In genomic region chr4:53218752-53219151, GRCm38 (mm10) we compare ENCODE assay signal across 9 mouse cellular contexts. TPM values are rescaled to one million over a fixed set of nuclear protein-coding genes. Genes with fewer than 3 reads are reported as not detected.
A peak's percentile ranks its signal among the peaks of the same experiment; 100 is the strongest.
DNase-seq lines count a peak whose midpoint lies in the region; ATAC-seq and TF ChIP-seq lines count a peak whose summit lies in the region.
"Had no signal": no experiment of that assay in that cellular context is flagged by ENCODE, and none has a peak within 500 bp of the region (broad histone marks: within the 10 kb centered on the region; RNA-seq: fewer than 3 reads in every experiment).

No protein-coding gene starts in this region.

- peak overlapping the region; percentile 69 for H3K27ac ChIP-seq in heart, adult 2 months
- peak overlapping the region; percentile 90 for H3K27ac ChIP-seq in heart, embryonic 13.5 days (replicated peaks)
- H3K27ac ChIP-seq in intestine, embryonic 15.5 days: no peak overlapping the region
- no peak overlapping the region for H3K27ac ChIP-seq in liver, embryonic 12.5 days

- peak overlapping the region; percentile 92 for H3K4me2 ChIP-seq in heart, embryonic 13.5 days
- no peak overlapping the region for H3K4me2 ChIP-seq in intestine, embryonic 15.5 days (replicated peaks)
- no peak overlapping the region for H3K4me2 ChIP-seq in liver, embryonic 12.5 days

- no peak for TF ChIP-seq CTCF in heart, adult 2 months (IDR thresholded peaks at IDR 0.05)

- peak in 1 of 2 experiments; percentile 40 for DNase-seq in heart, adult 2 months
- no peak for DNase-seq in heart, adult 8-10 months (ENCODE audit: low spot score)
- DNase-seq in cerebellum, postnatal 25 days: peak; percentile 11 to 30
- DNase-seq in left cerebral cortex, postnatal 4 days: peak; percentile 38
- peak; percentile 28 to 39 for DNase-seq in right cerebral cortex, postnatal 36 days (ENCODE audit: low spot score in 2 of 2)

- TF ChIP-seq EP300 in heart, adult 2 months (IDR thresholded peaks at IDR 0.05; ENCODE audit: insufficient read depth, low read depth, low read length): no peak

- WGBS in heart, adult 2 months: 10% methylated on average over 7 of the region's 7 CpGs
- 24% methylated on average over 7 of the region's 7 CpGs for WGBS in heart, embryonic 13.5 days
- WGBS in intestine, embryonic 15.5 days: 40% methylated on average over 7 of the region's 7 CpGs
- 52% methylated on average over 7 of the region's 7 CpGs for WGBS in liver, embryonic 12.5 days (ENCODE audit: insufficient replicate concordance)

- H3K9me3 ChIP-seq in heart, embryonic 13.5 days: no peaks in the 10 kb centered on the region
- no peaks in the 10 kb centered on the region for H3K9me3 ChIP-seq in intestine, embryonic 15.5 days
- no peaks in the 10 kb centered on the region for H3K9me3 ChIP-seq in liver, embryonic 12.5 days (replicated peaks)
- H3K9me3 ChIP-seq: G1E had no signal

- no peak overlapping the region for H3K9ac ChIP-seq in heart, adult 2 months (ENCODE audit: low read depth, low read length)
- H3K9ac ChIP-seq in heart, embryonic 13.5 days: no peak overlapping the region
- no peak overlapping the region for H3K9ac ChIP-seq in intestine, embryonic 15.5 days
- H3K9ac ChIP-seq in liver, embryonic 12.5 days: no peak overlapping the region

- intact Hi-C loops in heart, adult 2 months (cut with DNase I): loop anchor here (1.0 to 5.0 kb wide), 5 partner anchors 22 to 137 kb away; partner anchors contain the start of gene Abca1
- intact Hi-C loops in left cerebral cortex, postnatal 4 days (cut with DNase I): no loop called here

- H3K79me2 ChIP-seq in heart, adult 2 months (replicated peaks; ENCODE audit: control insufficient read depth, insufficient read depth, low read length): no peaks in the 10 kb centered on the region

- no peaks in the 10 kb centered on the region for H3K27me3 ChIP-seq in heart, adult 2 months (ENCODE audit: control insufficient read depth, insufficient read depth, low read length)
- H3K27me3 ChIP-seq in heart, embryonic 13.5 days (replicated peaks): no peaks in the 10 kb centered on the region
- no peaks in the 10 kb centered on the region for H3K27me3 ChIP-seq in intestine, embryonic 15.5 days (replicated peaks)
- peaks cover 14% of the 10 kb centered on the region; the same call in 1 of the 2 replicates for H3K27me3 ChIP-seq in liver, embryonic 12.5 days (replicated peaks)

- H3K36me3 ChIP-seq in heart, adult 2 months (ENCODE audit: control insufficient read depth, insufficient read depth, low read length): no peaks in the 10 kb centered on the region
- H3K36me3 ChIP-seq in heart, embryonic 13.5 days: no peaks in the 10 kb centered on the region
- H3K36me3 ChIP-seq in intestine, embryonic 15.5 days: no peaks in the 10 kb centered on the region
- H3K36me3 ChIP-seq in liver, embryonic 12.5 days: no peaks in the 10 kb centered on the region
- H3K36me3 ChIP-seq: G1E had no signal

- H3K4me3 ChIP-seq in heart, adult 2 months: no peak overlapping the region
- no peak overlapping the region for H3K4me3 ChIP-seq in heart, embryonic 13.5 days
- no peak overlapping the region for H3K4me3 ChIP-seq in intestine, embryonic 15.5 days (replicated peaks)
- no peak overlapping the region for H3K4me3 ChIP-seq in liver, embryonic 12.5 days

- TF ChIP-seq POLR2A in heart, adult 2 months (IDR thresholded peaks at IDR 0.05; ENCODE audit: insufficient read depth, low read depth, low read length): no peak

- peaks cover 11% of the 10 kb centered on the region for H3K4me1 ChIP-seq in heart, adult 2 months (ENCODE audit: control insufficient read depth, insufficient read depth, low read length)
- H3K4me1 ChIP-seq in heart, embryonic 13.5 days: peaks cover 26% of the 10 kb centered on the region
- H3K4me1 ChIP-seq in intestine, embryonic 15.5 days (replicated peaks): peaks cover 10% of the 10 kb centered on the region
- peaks cover 15% of the 10 kb centered on the region; the same call in 1 of the 2 replicates for H3K4me1 ChIP-seq in liver, embryonic 12.5 days

- ATAC-seq in heart, embryonic 13.5 days (ENCODE audit: extremely low read depth, insufficient number of reproducible peaks, low FRiP score, low TSS enrichment): no peak
- no peak for ATAC-seq in intestine, embryonic 15.5 days
- no peak for ATAC-seq in liver, embryonic 12.5 days

RNA-seq across cellular contexts. Expression of gene Abca1, which starts 59.1 kb away (rescaled TPM):
- total RNA-seq in heart, adult 2 months (2021): 10 to 100 TPM; 13.1 to 23.5 TPM
- 4.2 and 8.4 TPM in 2 replicates for polyA plus RNA-seq in heart, adult 2 months (2012; rRNA removed)
- total RNA-seq in heart, adult 8-10 months (2022): 10 to 100 TPM; 13.6 to 22.8 (median 16.8) TPM
- 3.3 and 3.6 TPM in 2 replicates for polyA plus RNA-seq in heart, embryonic 13.5 days (2015; fragmentation: Nextera tagmentation; extraction: Ambion mirVana)
- total RNA-seq in left cerebral cortex, postnatal 4 days (2021): 10 to 100 TPM; 34.3 to 34.8 TPM
- polyA plus RNA-seq in intestine, embryonic 15.5 days (2015; fragmentation: Nextera tagmentation; extraction: Ambion mirVana): 3.3 and 3.4 TPM in 2 replicates
- polyA plus RNA-seq in liver, embryonic 12.5 days (2016; fragmentation: Nextera tagmentation; extraction: Ambion mirVana): 9.8 and 10.1 TPM in 2 replicates

Comparison
In these comparisons a context has a peak if more than half of its experiments do, and no peak if none do; other contexts are left out.
1. H3K27ac ChIP-seq: peak in heart, adult 2 months (single experiment) and heart, embryonic 13.5 days (single experiment); none in intestine, embryonic 15.5 days (single experiment) and liver, embryonic 12.5 days (single experiment).